Mouse (Mus musculus) kidney, adult 2 months (tissue): ENCODE measurements around the gene Ccl26. TPM values are rescaled to one million over a fixed set of nuclear protein-coding genes. Genes with fewer than 3 reads are reported as not detected.

Experiments used
- DNase-seq: peaks from one replicate; pipeline ENCODE4 v3.0.0; 2021
- H3K27ac ChIP-seq: fragments of 200-500 bp; 2 replicates; pipeline ENCODE4 v1.5.1; 2012; ENCODE audit warnings: low read depth, low read length, control low read depth, inconsistent platforms; ENCODE audit not compliant: insufficient read depth
- H3K27me3 ChIP-seq: fragments of 200-500 bp; replicated peaks from 2 replicates; pipeline ENCODE4 v1.6.1; 2012; ENCODE audit warnings: mild to moderate bottlenecking, moderate library complexity, low read length, inconsistent platforms; ENCODE audit not compliant: control insufficient read depth, insufficient read depth
- H3K36me3 ChIP-seq: fragments of 200-500 bp; 2 replicates; pipeline ENCODE4 v1.6.1; 2012; ENCODE audit warnings: mild to moderate bottlenecking, moderate library complexity, low read length, inconsistent platforms; ENCODE audit not compliant: control insufficient read depth, insufficient read depth
- H3K4me1 ChIP-seq: fragments of 200-500 bp; 2 replicates; pipeline ENCODE4 v1.6.1; 2011; ENCODE audit warnings: low read length; ENCODE audit not compliant: control insufficient read depth, insufficient read depth
- H3K4me3 ChIP-seq: fragments of 200-500 bp; 2 replicates; pipeline ENCODE4 v1.5.1; 2011; ENCODE audit warnings: mild to moderate bottlenecking, low read depth, low read length, control low read depth; ENCODE audit not compliant: insufficient read depth
- CTCF ChIP-seq: fragments of 200-500 bp; conservative IDR thresholded peaks from 2 replicates; pipeline ENCODE4 v1.5.1; 2011; ENCODE audit warnings: low read depth, mild to moderate bottlenecking, control low read depth, low read length, moderate library complexity, mixed read lengths; ENCODE audit not compliant: insufficient read depth, insufficient read length
- POLR2A ChIP-seq: fragments of 200-500 bp; IDR thresholded peaks from one replicate; pipeline ENCODE4 v1.6.1; 2011; ENCODE audit warnings: low read depth, low read length, control low read depth
- WGBS: fragments of 180-500 bp; shearing (Covaris S2); methylation state at CpG from one replicate; pipeline ENCODE4 v1.1.7; 2018; 5-methylcytosine and 5-hydroxymethylcytosine counted together
- polyA plus RNA-seq: library from polyadenylated mRNA; depleted of rRNA; stranded (reverse); fragments of >200 nt; gene quantifications from 2 replicates; pipeline ENCODE4 v1.2.3, GENCODE M21; 2012

The Ccl26 gene
- polyA plus RNA-seq, 1 experiment: not detected

- Histone ChIP-seq H3K36me3 (no peaks in the 10 kb centered on the region), H3K27me3 (no peaks in the 10 kb centered on the region), H3K4me3 (no peak overlapping the region), H3K27ac (no peak overlapping the region), H3K4me1 (no peaks in the 10 kb centered on the region)
- DNase-seq: no peak
- TF ChIP-seq POLR2A (no peak), CTCF (no peak)
- 76% methylated on average over 10 of the region's 10 CpGs for WGBS
These were observed 25.6 kb downstream of the Ccl26 start for GRCm38 (mm10) chr5:135537794-135538214.

GRCm38 (mm10) chr5:135537326-135537725 lies 26.0 kb downstream of the Ccl26 start:
- no peaks in the 10 kb centered on the region for H3K4me1 ChIP-seq
- DNase-seq: peak; percentile 70
- no peak overlapping the region for H3K27ac ChIP-seq
- H3K27me3 ChIP-seq: no peaks in the 10 kb centered on the region
- TF ChIP-seq CTCF (no peak), POLR2A (no peak)
- no peak overlapping the region for H3K4me3 ChIP-seq
- H3K36me3 ChIP-seq: no peaks in the 10 kb centered on the region
- WGBS: 63% methylated on average over 4 of the region's 4 CpGs

- Histone ChIP-seq H3K4me3 (no peak overlapping the region), H3K36me3 (no peaks in the 10 kb centered on the region), H3K4me1 (no peaks in the 10 kb centered on the region), H3K27me3 (no peaks in the 10 kb centered on the region), H3K27ac (no peak overlapping the region)
- no peak for DNase-seq
- TF ChIP-seq POLR2A (no peak), CTCF (no peak)
These were observed 27.5 kb downstream of the Ccl26 start for GRCm38 (mm10) chr5:135535867-135536266.

GRCm38 (mm10) chr5:135533431-135533830 lies 29.9 kb downstream of the Ccl26 start:
- no peak for TF ChIP-seq POLR2A
- no peak for TF ChIP-seq CTCF
- H3K36me3 ChIP-seq: no peaks in the 10 kb centered on the region
- H3K27ac ChIP-seq: peak overlapping the region; percentile 89
- peak; percentile 91 for DNase-seq
- H3K27me3 ChIP-seq: no peaks in the 10 kb centered on the region
- WGBS: 42% methylated on average over 10 of the region's 10 CpGs
- H3K4me1 ChIP-seq: 0 out of 2 replicates have a peak, but pooled peaks cover 2% of the 10 kb centered on the region
- H3K4me3 ChIP-seq: no peak overlapping the region

DNA sequence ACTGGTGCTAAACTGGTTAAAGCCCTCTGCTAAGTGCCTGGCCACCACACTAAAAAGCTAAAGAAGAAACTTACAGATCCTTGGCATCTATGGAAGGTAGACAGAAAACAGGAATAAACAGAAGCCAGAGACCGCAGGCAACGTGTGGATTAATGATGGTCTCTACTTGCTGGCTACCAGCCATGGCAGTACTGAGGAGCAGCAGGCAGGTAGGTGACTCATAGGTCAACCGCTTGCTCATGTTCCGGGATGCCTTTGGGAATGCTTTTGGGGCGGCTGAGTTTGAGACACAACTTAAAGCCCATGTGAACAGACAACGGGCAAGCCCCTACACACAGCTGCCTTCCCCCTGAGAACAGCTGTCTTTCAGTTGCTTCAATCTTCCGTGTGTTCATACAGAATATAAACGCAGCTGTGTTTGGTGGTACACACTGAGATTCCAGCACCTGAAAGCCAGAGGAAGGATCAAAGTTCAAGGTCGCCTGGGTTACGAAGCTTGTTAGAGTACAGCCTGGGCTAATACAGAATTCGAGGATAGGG lies 32.0 kb downstream of the Ccl26 start:
- no peak for DNase-seq
- 72% methylated on average over 11 of the region's 11 CpGs for WGBS
- H3K27me3 ChIP-seq: no peaks in the 10 kb centered on the region

GRCm38 (mm10) chr5:135529964-135530363 lies 33.4 kb downstream of the Ccl26 start:
- H3K4me1 ChIP-seq: 0 out of 2 replicates have a peak, but pooled peaks cover 2% of the 10 kb centered on the region
- H3K27ac ChIP-seq: no peak overlapping the region
- TF ChIP-seq POLR2A (no peak), CTCF (no peak)
- no peaks in the 10 kb centered on the region for H3K27me3 ChIP-seq
- DNase-seq: no peak
- H3K36me3 ChIP-seq: no peaks in the 10 kb centered on the region
- 48% methylated on average over 2 of the region's 2 CpGs for WGBS
- H3K4me3 ChIP-seq: no peak overlapping the region

More for the DNA sequence above, 32.0 kb downstream of the Ccl26 start:
- TF ChIP-seq POLR2A (no peak), CTCF (no peak)
- no peaks in the 10 kb centered on the region for H3K36me3 ChIP-seq
- no peak overlapping the region for H3K4me3 ChIP-seq
- 0 out of 2 replicates have a peak, but pooled peaks cover 2% of the 10 kb centered on the region for H3K4me1 ChIP-seq
- H3K27ac ChIP-seq: no peak overlapping the region

DNA sequence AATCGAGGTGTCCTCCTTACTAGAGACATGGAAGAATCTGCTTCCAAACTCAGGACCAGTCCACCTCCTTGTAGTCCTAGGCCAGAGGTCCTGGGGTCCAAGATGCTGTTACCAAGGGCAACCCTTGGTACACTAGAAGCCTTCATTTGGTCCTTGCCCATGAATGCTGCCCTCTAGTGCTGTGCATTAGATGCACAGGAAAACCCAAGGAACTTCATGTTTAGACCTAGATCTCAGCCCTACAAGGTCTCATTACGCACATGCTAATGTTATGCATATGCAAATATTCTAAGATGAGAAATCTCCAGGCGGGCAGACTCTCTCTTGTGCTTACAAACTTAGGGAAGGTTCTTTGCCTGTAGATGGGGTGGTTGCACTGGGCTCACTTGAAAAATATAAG lies 34.1 kb downstream of the Ccl26 start:
- Histone ChIP-seq H3K27ac (no peak overlapping the region), H3K27me3 (no peaks in the 10 kb centered on the region), H3K36me3 (no peaks in the 10 kb centered on the region), H3K4me3 (no peak overlapping the region), H3K4me1 (0 out of 2 replicates have a peak, but pooled peaks cover 2% of the 10 kb centered on the region)
- WGBS: 86% methylated on average over 3 of the region's 3 CpGs
- TF ChIP-seq CTCF (peak; percentile 36; the same call in 1 of the 2 replicates), POLR2A (no peak)
- DNase-seq: no peak

DNA sequence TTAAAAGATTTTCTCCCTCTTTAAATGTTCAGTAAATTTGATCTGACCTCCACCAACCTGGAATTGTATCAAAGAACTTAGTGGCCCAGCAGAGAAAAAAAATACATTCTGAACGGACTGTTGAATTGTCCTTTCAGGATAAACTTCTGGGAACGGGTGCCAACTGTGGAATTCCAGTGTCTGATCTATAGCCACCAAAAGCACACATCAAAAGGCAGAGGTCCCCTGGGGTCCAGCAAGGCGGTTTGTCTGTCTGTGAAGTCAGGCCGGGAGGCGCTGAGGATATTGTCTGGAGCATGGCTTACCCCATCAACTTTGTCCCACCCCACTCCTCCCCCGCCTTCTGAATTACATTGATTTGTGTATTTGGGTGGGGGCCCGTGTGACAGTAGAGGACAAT lies 35.4 kb downstream of the Ccl26 start:
- no peak for TF ChIP-seq CTCF
- no peak for TF ChIP-seq POLR2A
- no peak overlapping the region for H3K4me3 ChIP-seq

More for the DNA sequence above, 35.4 kb downstream of the Ccl26 start:
- 31% methylated on average over 7 of the region's 7 CpGs for WGBS
- H3K27ac ChIP-seq: no peak overlapping the region
- no peaks in the 10 kb centered on the region for H3K27me3 ChIP-seq
- H3K4me1 ChIP-seq: 0 out of 2 replicates have a peak, but pooled peaks cover 2% of the 10 kb centered on the region
- H3K36me3 ChIP-seq: no peaks in the 10 kb centered on the region
- DNase-seq: peak; percentile 37
